Mouse (Mus musculus) G1E (cell line): Measurements from ENCODE around the gene 1700069L16Rik.

Source experiments
- CTCF ChIP-seq: IDR thresholded peaks from 2 replicates; pipeline ENCODE4 v1.5.1; 2012; ENCODE audit warnings: low read depth, low read length, inconsistent platforms, mixed read lengths
- GATA2 ChIP-seq: IDR thresholded peaks from 2 replicates; pipeline ENCODE4 v1.6.1; 2012; ENCODE audit warnings: low read depth, low read length, inconsistent platforms, borderline replicate concordance
- POLR2AphosphoS5 ChIP-seq: IDR thresholded peaks from 2 replicates; pipeline ENCODE4 v1.6.1; 2012; ENCODE audit warnings: low read depth, low read length, inconsistent platforms; ENCODE audit not compliant: insufficient replicate concordance

- TF ChIP-seq CTCF (no peak), POLR2AphosphoS5 (no peak), GATA2 (no peak)
Measured at GRCm38 (mm10) chr5:113768806-113769205, 44.2 kb upstream of the 1700069L16Rik start.
